Mouse (Mus musculus) B cell, adult 2 months (primary cell): Measurements from ENCODE around the gene Olfr1389.
A peak's percentile ranks its signal among the peaks of the same experiment; 100 is the strongest.
"Not testable (repeated sequence)": the region's sequence is repeated elsewhere in the genome, so short reads cannot be mapped to it uniquely, and the experiment has no call there.

Source experiments
- DNase-seq, 2 experiments: peaks; one replicate each; pipeline ENCODE4 v3.0.0; 2022

The Olfr1389 gene

DNA sequence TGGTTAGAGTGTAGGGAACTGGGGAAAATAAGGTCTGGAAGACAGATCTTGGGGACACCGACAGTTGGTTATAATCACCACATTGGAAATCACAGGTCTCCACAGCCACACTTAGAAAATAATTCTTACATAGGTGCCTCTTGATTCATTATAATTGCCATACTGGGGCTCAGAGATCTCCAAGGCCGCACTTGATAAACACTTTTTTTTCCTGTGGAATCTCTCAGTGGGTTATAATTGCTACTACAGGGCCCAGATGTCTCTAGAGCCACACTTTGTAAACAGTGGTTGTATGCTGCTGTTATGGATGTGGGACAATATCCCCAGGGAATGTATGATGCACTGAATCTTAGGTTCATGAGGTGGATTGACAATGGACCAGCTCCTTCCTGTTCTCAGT is at the start of gene Olfr1389:
Gene Olfr1389, plus strand, starts transcription at position 301 of the 400 bp plus-strand sequence.
- no peak for DNase-seq

DNA sequence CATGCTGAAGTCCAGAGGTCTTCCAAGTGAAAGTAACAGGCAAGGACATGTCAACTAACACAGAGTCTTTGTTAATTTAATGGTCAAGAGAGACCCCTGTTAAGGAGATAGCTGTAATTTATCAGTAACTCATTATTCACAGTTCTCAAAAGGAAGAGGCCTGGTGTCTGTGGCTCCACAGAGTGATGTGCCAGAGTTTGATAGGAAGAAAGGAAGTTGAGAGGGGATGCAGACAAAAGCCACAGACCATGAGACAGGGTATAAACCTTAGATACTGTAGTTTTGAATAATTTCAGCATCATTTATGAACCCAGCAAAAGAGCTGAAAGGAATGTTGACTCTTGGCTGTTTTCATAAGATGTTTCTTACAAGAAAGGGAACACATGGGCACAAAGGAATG is 39.7 kb upstream of the Olfr1389 start:
- DNase-seq, result no peak

DNA sequence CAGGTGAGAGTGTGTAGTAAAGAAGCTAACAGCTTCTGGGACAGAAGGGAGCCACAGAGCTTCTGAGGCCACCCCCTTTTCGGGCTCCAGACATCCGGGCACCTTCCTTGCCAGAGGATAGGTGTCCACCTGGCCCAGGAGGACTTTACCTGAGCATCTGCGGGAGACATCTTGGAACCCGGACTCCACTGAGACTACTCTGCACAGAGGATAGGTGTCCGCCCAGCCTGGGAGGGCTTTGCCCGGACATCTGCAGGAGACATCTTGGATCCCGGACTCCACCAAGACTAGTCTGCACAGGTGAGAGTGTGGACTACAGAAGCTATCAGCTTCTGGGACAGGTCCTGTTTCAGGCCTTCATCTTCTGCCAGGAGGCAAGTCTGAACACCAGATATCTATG is 36.7 kb upstream of the Olfr1389 start:
- peak in 1 of 2 experiments; percentile 1 for DNase-seq

GRCm38 (mm10) chr11:49392707-49393106 is 30.2 kb upstream of the Olfr1389 start:
- not testable (repeated sequence) for DNase-seq

- DNase-seq, result no peak
Observed at GRCm38 (mm10) chr11:49406784-49407183, 16.1 kb upstream of the Olfr1389 start.

DNA sequence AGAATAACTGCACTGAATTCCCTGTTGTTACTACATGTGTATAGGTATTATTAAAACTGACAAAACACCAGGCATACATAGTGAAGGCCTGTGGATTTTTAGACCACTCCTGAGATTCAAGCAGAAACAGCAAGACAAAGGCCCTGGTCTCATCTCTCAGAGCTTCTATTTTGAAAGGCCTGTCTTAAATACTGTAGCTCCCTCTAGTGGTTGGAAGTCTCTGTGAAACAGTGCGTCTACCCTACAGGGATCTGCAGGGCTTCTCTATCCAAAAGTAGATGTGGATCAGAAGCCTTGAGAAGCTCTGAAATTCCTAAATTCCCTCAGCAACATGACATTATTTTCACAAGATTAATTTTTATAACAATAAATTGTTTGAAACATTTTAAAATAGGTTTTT is 12.3 kb upstream of the Olfr1389 start:
- DNase-seq, result peak; percentile 11 to 20

DNA sequence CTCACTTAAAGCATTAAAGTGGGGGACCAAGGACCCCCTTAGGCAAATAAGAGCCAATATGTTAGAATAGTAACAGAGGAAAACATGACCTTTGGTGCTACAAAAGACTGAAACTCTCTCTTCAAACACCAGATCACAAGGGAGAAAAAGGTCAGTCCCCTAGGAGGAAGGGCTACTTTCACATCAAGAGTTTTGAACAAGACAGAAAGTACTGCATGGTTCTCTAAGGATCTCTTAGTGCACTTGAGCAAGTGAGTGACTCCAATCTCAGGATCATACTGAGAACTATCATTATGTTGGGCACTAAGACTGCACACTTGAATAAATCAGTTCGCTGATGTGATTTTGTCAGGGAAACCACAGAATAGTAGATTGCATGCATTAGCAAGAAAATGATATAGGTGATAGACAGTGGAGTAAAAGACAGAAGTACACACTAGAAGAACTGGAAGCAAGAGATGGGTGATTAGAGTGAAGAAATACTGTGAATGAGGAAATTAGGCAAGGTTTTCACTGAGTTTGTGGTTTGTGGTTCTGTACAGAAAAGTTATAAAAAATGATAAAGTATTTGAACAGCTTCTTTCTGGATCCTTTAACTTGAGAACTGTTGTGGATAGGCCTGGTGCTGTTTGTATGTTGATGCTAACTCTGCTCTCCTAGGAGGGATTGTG is 2.5 kb downstream of the Olfr1389 start:
- no peak for DNase-seq

DNA sequence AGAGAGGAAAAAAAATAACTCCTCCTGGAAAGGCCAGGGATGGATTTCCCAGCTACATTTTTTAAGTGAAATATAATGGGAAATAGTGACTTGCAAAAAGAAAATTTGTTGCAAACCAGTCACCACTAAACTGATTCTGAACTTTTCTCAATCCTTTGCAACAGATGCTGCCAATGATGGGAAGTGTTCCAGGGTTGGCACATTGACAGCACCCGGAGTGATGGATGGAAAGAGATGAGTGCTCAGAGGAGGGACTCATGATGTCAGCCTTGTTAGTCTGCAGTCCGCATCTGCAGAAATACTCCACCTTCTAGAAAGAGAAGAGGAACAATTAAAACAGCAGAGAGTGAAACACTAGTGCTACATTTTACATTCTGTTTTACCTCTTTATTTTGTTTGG is 6.8 kb downstream of the Olfr1389 start:
- no peak for DNase-seq

GRCm38 (mm10) chr11:49436411-49436810 is 13.5 kb downstream of the Olfr1389 start, which contains the start of gene Olfr1388:
Olfr1388 (plus strand) TSS chr11:49436624.
- no peak for DNase-seq

- DNase-seq, result no peak
Observed at GRCm38 (mm10) chr11:49455043-49455442, 32.2 kb downstream of the Olfr1389 start, which contains the start of gene Olfr1387. Olfr1387 (plus strand) TSS chr11:49455343.

DNA sequence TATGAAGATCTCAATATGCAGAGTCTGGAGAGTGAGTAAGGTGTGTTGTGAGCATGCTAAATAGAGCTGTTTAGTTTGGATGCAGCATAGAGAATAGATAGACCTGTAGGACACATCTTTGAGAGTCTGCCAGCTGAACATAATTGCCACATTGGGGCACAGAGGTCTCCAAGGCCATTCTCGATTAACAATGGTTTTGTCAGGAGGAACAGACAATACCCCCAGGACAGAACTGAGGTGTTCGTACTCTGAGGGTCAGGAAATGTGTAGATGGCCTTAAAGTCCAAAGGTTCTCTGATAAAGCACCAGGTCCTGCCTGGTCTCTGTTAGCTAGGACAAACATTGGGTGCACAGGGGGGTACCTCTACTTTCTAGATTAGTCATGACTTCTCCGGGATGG is 41.9 kb downstream of the Olfr1389 start, which contains the start of gene Olfr1386:
Gene Olfr1386, plus strand, starts transcription at position 301 of the 400 bp plus-strand sequence.
- not testable (repeated sequence) for DNase-seq
